ENCODE assay signal across 8 mouse cellular contexts in genomic region chr5:116592801-116593430, GRCm38 (mm10). TPM values are rescaled to one million over a fixed set of nuclear protein-coding genes. Genes with fewer than 3 reads are reported as not detected.
A peak's percentile ranks its signal among the peaks of the same experiment; 100 is the strongest.
DNase-seq lines count a peak whose midpoint lies in the region; ATAC-seq and TF ChIP-seq lines count a peak whose summit lies in the region.

No protein-coding gene starts in this region.

- H3K4me1 ChIP-seq in liver, embryonic 14.5 days (replicated peaks; ENCODE audit: control insufficient read depth in 2 of 2, insufficient read depth in 2 of 2, low read length in 1 of 2), result no peaks in the 10 kb centered on the region
- no peaks in the 10 kb centered on the region for H3K4me1 ChIP-seq in liver, embryonic 12.5 days
- peaks cover 12% of the 10 kb centered on the region for H3K4me1 ChIP-seq in embryonic facial prominence, embryonic 13.5 days
- peaks cover 31% of the 10 kb centered on the region for H3K4me1 ChIP-seq in hindbrain, embryonic 15.5 days (replicated peaks)
- H3K4me1 ChIP-seq in midbrain, embryonic 14.5 days (ENCODE audit: control insufficient read depth, insufficient read depth, low read length), result peaks cover 20% of the 10 kb centered on the region

- H3K9me3 ChIP-seq in liver, embryonic 14.5 days (ENCODE audit: control insufficient read depth, low read length), result no peaks in the 10 kb centered on the region
- H3K9me3 ChIP-seq in liver, embryonic 12.5 days (replicated peaks), result no peaks in the 10 kb centered on the region
- H3K9me3 ChIP-seq in embryonic facial prominence, embryonic 13.5 days, result no peaks in the 10 kb centered on the region; the same call in 1 of the 2 replicates
- H3K9me3 ChIP-seq in hindbrain, embryonic 15.5 days, result no peaks in the 10 kb centered on the region
- H3K9me3 ChIP-seq in midbrain, embryonic 14.5 days (ENCODE audit: control insufficient read depth, low read length), result no peaks in the 10 kb centered on the region

- H3K4me2 ChIP-seq in liver, embryonic 14.5 days (ENCODE audit: low read depth), result no peak overlapping the region
- no peak overlapping the region for H3K4me2 ChIP-seq in liver, embryonic 12.5 days
- 0 out of 2 replicates have a peak overlapping the region, but pooled peaks have one; percentile 57 for H3K4me2 ChIP-seq in embryonic facial prominence, embryonic 13.5 days
- peak overlapping the region; percentile 95 for H3K4me2 ChIP-seq in hindbrain, embryonic 15.5 days
- peak overlapping the region; percentile 78 for H3K4me2 ChIP-seq in midbrain, embryonic 14.5 days (ENCODE audit: low read length)

- peak; percentile 58 for TF ChIP-seq CTCF in liver, embryonic 14.5 days (IDR thresholded peaks at IDR 0.05; ENCODE audit: low read depth)

- 2% methylated on average over 12 of the region's 12 CpGs for WGBS in liver, embryonic 14.5 days (ENCODE audit: insufficient replicate concordance)
- 3% methylated on average over 12 of the region's 12 CpGs for WGBS in liver, embryonic 12.5 days (ENCODE audit: insufficient replicate concordance)
- under 1% methylated on average over 12 of the region's 12 CpGs for WGBS in embryonic facial prominence, embryonic 13.5 days
- 1% methylated on average over 12 of the region's 12 CpGs for WGBS in hindbrain, embryonic 15.5 days
- under 1% methylated on average over 12 of the region's 12 CpGs for WGBS in midbrain, embryonic 14.5 days

- H3K4me3 ChIP-seq in liver, embryonic 14.5 days (ENCODE audit: insufficient read depth in 1 of 2, low read depth in 2 of 2, low read length in 2 of 2), result no peak overlapping the region
- no peak overlapping the region for H3K4me3 ChIP-seq in liver, embryonic 12.5 days
- H3K4me3 ChIP-seq in embryonic facial prominence, embryonic 13.5 days, result 0 out of 2 replicates have a peak overlapping the region, but pooled peaks have one; percentile 31
- H3K4me3 ChIP-seq in hindbrain, embryonic 15.5 days, result peak overlapping the region; percentile 76
- peak overlapping the region; percentile 80 for H3K4me3 ChIP-seq in midbrain, embryonic 14.5 days (replicated peaks; ENCODE audit: low read depth, low read length)

- no peak overlapping the region for H3K27ac ChIP-seq in liver, embryonic 14.5 days
- H3K27ac ChIP-seq in liver, embryonic 12.5 days, result no peak overlapping the region
- no peak overlapping the region for H3K27ac ChIP-seq in embryonic facial prominence, embryonic 13.5 days
- peak overlapping the region; percentile 94 for H3K27ac ChIP-seq in hindbrain, embryonic 15.5 days (replicated peaks)
- peak overlapping the region; percentile 89 for H3K27ac ChIP-seq in midbrain, embryonic 14.5 days (replicated peaks; ENCODE audit: low read depth, low read length)

- H3K36me3 ChIP-seq in liver, embryonic 14.5 days (replicated peaks; ENCODE audit: control insufficient read depth, insufficient read depth, low read depth), result no peaks in the 10 kb centered on the region
- no peaks in the 10 kb centered on the region for H3K36me3 ChIP-seq in liver, embryonic 12.5 days
- H3K36me3 ChIP-seq in embryonic facial prominence, embryonic 13.5 days, result no peaks in the 10 kb centered on the region
- no peaks in the 10 kb centered on the region for H3K36me3 ChIP-seq in hindbrain, embryonic 15.5 days
- H3K36me3 ChIP-seq in midbrain, embryonic 14.5 days (ENCODE audit: control insufficient read depth, insufficient read depth, low read length), result no peaks in the 10 kb centered on the region

- H3K9ac ChIP-seq in liver, embryonic 14.5 days (replicated peaks), result no peak overlapping the region
- H3K9ac ChIP-seq in liver, embryonic 12.5 days, result no peak overlapping the region
- no peak overlapping the region for H3K9ac ChIP-seq in embryonic facial prominence, embryonic 13.5 days
- H3K9ac ChIP-seq in hindbrain, embryonic 15.5 days, result 0 out of 2 replicates have a peak overlapping the region, but pooled peaks have one; percentile 8
- H3K9ac ChIP-seq in midbrain, embryonic 14.5 days (replicated peaks; ENCODE audit: low read length), result no peak overlapping the region

- TF ChIP-seq EP300 in liver, embryonic 14.5 days (IDR thresholded peaks at IDR 0.05; ENCODE audit: low read depth), result no peak

- ATAC-seq in liver, embryonic 14.5 days (ENCODE audit: insufficient read depth), result no peak
- no peak for ATAC-seq in liver, embryonic 12.5 days
- ATAC-seq in embryonic facial prominence, embryonic 13.5 days (ENCODE audit: insufficient number of reproducible peaks, insufficient read depth, low FRiP score, low TSS enrichment, low read depth), result no peak
- peak; percentile 56 for ATAC-seq in hindbrain, embryonic 15.5 days (ENCODE audit: low FRiP score, low read depth)
- ATAC-seq in midbrain, embryonic 14.5 days (ENCODE audit: low FRiP score, low TSS enrichment), result peak; percentile 50; the same call in 1 of the 2 replicates
- ATAC-seq in monocyte, adult 5-6 weeks (replicated peaks; ENCODE audit: insufficient number of reproducible peaks, low FRiP score, low TSS enrichment, poor library complexity, severe bottlenecking), result no peak

- DNase-seq in liver, embryonic 14.5 days (ENCODE audit: low read depth in 3 of 3, low spot score in 3 of 3), result no peak
- peak; percentile 3 for DNase-seq in c-Kit-positive CD71-positive TER-119-positive erythroid progenitor cells, embryonic 14.5 days (ENCODE audit: low spot score)
- peak; percentile 90 for DNase-seq in midbrain, embryonic 14.5 days
- DNase-seq in gastrocnemius, postnatal 10 days, result no peak

- H3K27me3 ChIP-seq in liver, embryonic 14.5 days (ENCODE audit: control insufficient read depth, insufficient read depth, low read length), result peaks cover 20% of the 10 kb centered on the region
- H3K27me3 ChIP-seq in liver, embryonic 12.5 days (replicated peaks), result peaks cover 43% of the 10 kb centered on the region
- H3K27me3 ChIP-seq in embryonic facial prominence, embryonic 13.5 days, result peaks cover 58% of the 10 kb centered on the region
- no peaks in the 10 kb centered on the region for H3K27me3 ChIP-seq in hindbrain, embryonic 15.5 days
- H3K27me3 ChIP-seq in midbrain, embryonic 14.5 days (ENCODE audit: control insufficient read depth, insufficient read depth, low read length), result no peaks in the 10 kb centered on the region

RNA-seq across cellular contexts. Expression of gene Srrm4, which starts 1.3 kb away (rescaled TPM):
- polyA plus RNA-seq in liver, embryonic 14.5 days (2012; rRNA removed), result 0.17 and 0.28 TPM in 2 replicates
- 0.24 and 0.28 TPM in 2 replicates for polyA plus RNA-seq in liver, embryonic 14.5 days (2014; fragmentation: Nextera tagmentation; extraction: Ambion mirVana)
- 0.07 and 0.20 TPM in 2 replicates for polyA plus RNA-seq in liver, embryonic 12.5 days (2016; fragmentation: Nextera tagmentation; extraction: Ambion mirVana)
- polyA plus RNA-seq in embryonic facial prominence, embryonic 13.5 days (2015; fragmentation: Nextera tagmentation; extraction: Ambion mirVana), result 0.51 and 1.2 TPM in 2 replicates
- polyA plus RNA-seq in hindbrain, embryonic 15.5 days (2015; fragmentation: Nextera tagmentation; extraction: Ambion mirVana), result 17.7 and 18.2 TPM in 2 replicates
- polyA plus RNA-seq in midbrain, embryonic 14.5 days (2014; fragmentation: Nextera tagmentation; extraction: Ambion mirVana), result 21.5 and 22.6 TPM in 2 replicates
- total RNA-seq in monocyte, adult 5-6 weeks (2017), result not detected in 3 replicates
- under 1 TPM; 0.19 to 0.36 TPM for total RNA-seq in gastrocnemius, postnatal 10 days (2021)

Comparison
In these comparisons a context has a peak if more than half of its experiments do, and no peak if none do; other contexts are left out.
1. ATAC-seq: peak in hindbrain, embryonic 15.5 days (single experiment) and midbrain, embryonic 14.5 days (single experiment); none in liver, embryonic 14.5 days (single experiment), liver, embryonic 12.5 days (single experiment), embryonic facial prominence, embryonic 13.5 days (single experiment) and monocyte, adult 5-6 weeks (single experiment).
2. DNase-seq: peak in c-Kit-positive CD71-positive TER-119-positive erythroid progenitor cells, embryonic 14.5 days (single experiment) and midbrain, embryonic 14.5 days (single experiment); none in liver, embryonic 14.5 days (0 of 3) and gastrocnemius, postnatal 10 days (single experiment).
3. H3K27ac ChIP-seq: peak in hindbrain, embryonic 15.5 days (single experiment) and midbrain, embryonic 14.5 days (single experiment); none in liver, embryonic 14.5 days (single experiment), liver, embryonic 12.5 days (single experiment) and embryonic facial prominence, embryonic 13.5 days (single experiment).
4. H3K4me2 ChIP-seq: peak in embryonic facial prominence, embryonic 13.5 days (single experiment), hindbrain, embryonic 15.5 days (single experiment) and midbrain, embryonic 14.5 days (single experiment); none in liver, embryonic 14.5 days (single experiment) and liver, embryonic 12.5 days (single experiment).
5. H3K4me3 ChIP-seq: peak in embryonic facial prominence, embryonic 13.5 days (single experiment), hindbrain, embryonic 15.5 days (single experiment) and midbrain, embryonic 14.5 days (single experiment); none in liver, embryonic 14.5 days (0 of 2) and liver, embryonic 12.5 days (single experiment).